Mouse (Mus musculus): ENCODE data around the gene Cuedc1.

The Cuedc1 gene

GRCm38 (mm10) chr11:88098021-88098729, at the start of gene Cuedc1:
Gene Cuedc1, plus strand, starts transcription at chr11:88098058.
- ATAC-seq (ENCODE audit: insufficient number of reproducible peaks, low FRiP score, low TSS enrichment), result no peak

- ATAC-seq (ENCODE audit: insufficient number of reproducible peaks, low FRiP score, low TSS enrichment), result no peak
Observed at GRCm38 (mm10) chr11:88048961-88049670, 48.7 kb upstream of the Cuedc1 start.

- ATAC-seq (ENCODE audit: insufficient number of reproducible peaks, low FRiP score, low TSS enrichment), result no peak
Observed at GRCm38 (mm10) chr11:88049732-88050131, 48.1 kb upstream of the Cuedc1 start.

DNA sequence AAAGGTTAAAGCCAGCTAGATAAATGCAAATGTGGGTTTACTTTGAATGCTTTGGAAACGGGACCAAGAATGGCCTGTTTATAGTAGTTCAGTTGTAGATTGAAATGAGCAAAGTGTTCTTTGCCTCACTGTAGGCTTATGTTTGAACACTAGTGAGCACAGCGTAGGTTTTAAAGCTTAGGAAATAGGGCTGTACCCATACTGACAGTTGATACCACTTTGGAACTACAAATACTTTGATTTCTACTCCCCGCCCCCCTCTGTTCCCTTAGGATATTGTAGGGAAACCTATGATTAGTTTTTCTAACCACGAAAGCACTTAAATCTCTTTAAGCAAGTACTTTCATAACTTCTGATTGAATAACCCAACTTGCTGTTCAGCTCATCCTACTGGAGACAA, 45.2 kb upstream of the Cuedc1 start:
- ATAC-seq (ENCODE audit: insufficient number of reproducible peaks, low FRiP score, low TSS enrichment), result no peak

DNA sequence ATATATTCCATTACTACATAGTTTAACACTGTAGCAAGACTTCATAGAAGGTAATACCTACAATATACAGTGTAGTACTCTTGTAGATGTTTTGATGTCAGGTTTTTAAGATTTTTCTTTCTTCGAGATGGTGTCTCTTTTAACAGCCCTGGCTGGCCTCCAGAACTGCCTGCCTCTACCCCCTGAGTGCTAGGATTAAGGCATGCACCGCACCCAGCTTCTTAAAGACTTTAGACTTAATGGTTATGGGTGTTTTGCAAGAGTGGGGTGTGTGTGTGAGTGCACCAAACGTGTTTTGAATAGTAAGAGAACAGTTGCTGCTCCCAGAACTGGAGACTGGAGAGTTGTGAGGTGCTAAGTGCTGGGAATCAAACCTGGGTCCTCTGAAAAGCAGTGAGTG, 44.0 kb upstream of the Cuedc1 start:
- no peak for ATAC-seq (ENCODE audit: insufficient number of reproducible peaks, low FRiP score, low TSS enrichment)

- ATAC-seq (ENCODE audit: insufficient number of reproducible peaks, low FRiP score, low TSS enrichment), result no peak
Observed at GRCm38 (mm10) chr11:88054589-88054988, 43.3 kb upstream of the Cuedc1 start.

DNA sequence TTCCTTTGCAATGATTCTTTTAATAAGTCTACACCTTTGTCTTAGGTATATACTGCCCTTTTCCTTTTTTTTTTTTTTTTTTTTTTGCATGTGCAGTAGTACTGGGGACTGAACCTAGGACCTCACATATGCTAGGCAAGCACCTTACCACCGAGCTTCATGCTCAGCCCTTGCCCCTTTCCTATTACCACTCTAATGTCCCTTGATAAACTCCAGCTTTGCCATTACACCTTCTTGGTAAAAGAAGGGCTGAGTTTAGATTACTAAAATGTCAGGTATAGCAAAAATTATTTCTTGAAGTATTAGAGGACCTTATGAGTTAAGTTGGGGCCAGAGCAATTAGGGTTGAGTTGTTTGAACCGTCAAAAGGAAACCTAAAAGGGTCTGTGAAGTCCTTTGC, 42.1 kb upstream of the Cuedc1 start:
- ATAC-seq (ENCODE audit: insufficient number of reproducible peaks, low FRiP score, low TSS enrichment), result no peak

GRCm38 (mm10) chr11:88057788-88058187, 40.1 kb upstream of the Cuedc1 start:
- ATAC-seq (ENCODE audit: insufficient number of reproducible peaks, low FRiP score, low TSS enrichment), result no peak

DNA sequence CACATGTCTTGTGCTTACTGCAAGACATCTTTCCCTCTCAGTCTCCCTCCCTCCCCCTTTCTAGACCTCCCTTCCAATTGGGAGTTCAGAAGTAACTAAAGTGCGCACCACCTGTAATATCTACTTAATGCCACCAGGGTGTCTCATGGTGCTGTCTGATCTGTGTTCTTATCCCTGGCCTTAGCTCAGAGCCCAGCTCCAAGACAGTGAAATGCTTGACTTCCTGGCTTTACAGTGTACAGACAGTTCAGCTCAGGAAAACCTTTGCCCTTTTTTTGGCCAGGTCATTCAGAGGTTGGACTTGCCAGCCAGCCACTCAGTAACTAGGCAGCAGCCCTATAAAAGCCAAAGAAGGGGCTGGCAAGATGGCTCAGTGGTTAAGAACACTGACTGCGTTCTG, 38.7 kb upstream of the Cuedc1 start:
- 0 out of 2 replicates have a peak, but pooled peaks have one; percentile 36 for ATAC-seq (ENCODE audit: insufficient number of reproducible peaks, low FRiP score, low TSS enrichment)

DNA sequence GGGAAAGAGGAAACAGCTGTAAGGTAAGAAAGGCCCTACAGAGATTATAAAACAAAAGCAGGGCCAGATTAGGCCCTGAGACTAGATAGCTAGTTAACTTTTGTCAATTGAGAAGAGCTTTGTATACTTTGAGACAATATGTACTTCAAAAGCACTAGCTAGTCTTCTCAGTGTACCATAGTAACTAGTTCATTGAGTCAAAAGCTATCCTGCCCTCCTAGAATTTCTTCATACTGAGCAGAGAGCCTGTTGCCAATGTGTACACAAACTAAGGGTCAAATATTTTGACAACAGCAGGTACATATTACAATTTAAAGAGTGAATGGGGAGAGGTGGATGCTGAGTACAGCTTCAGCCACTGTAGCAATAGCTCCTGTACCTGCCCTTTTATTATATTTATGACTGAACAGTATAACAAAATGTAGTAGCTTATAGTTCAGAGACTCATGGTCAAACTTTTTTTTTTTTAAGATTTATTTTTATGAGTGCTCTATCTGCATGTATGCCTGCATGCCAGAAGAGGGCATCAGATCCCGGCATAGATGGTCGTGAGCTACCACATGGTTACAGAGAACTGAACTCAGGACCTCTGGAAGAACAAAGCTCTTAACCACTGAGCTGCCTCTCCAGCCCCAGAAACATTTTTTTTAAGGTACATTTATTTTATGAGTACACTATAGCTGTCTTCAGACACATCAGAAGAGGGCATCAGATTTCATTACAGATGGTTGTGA, 35.8 kb upstream of the Cuedc1 start:
- ATAC-seq (ENCODE audit: insufficient number of reproducible peaks, low FRiP score, low TSS enrichment), result no peak

GRCm38 (mm10) chr11:88065732-88066131, 32.1 kb upstream of the Cuedc1 start:
- ATAC-seq (ENCODE audit: insufficient number of reproducible peaks, low FRiP score, low TSS enrichment), result no peak

- no peak for ATAC-seq (ENCODE audit: insufficient number of reproducible peaks, low FRiP score, low TSS enrichment)
Observed at GRCm38 (mm10) chr11:88067191-88067585, 30.7 kb upstream of the Cuedc1 start.

GRCm38 (mm10) chr11:88067586-88068410, 30.1 kb upstream of the Cuedc1 start, which contains the start of gene Vezf1:
Gene Vezf1, plus strand, starts transcription at chr11:88068279.
- ATAC-seq (ENCODE audit: insufficient number of reproducible peaks, low FRiP score, low TSS enrichment), result peak; percentile 76; the same call in 1 of the 2 replicates

DNA sequence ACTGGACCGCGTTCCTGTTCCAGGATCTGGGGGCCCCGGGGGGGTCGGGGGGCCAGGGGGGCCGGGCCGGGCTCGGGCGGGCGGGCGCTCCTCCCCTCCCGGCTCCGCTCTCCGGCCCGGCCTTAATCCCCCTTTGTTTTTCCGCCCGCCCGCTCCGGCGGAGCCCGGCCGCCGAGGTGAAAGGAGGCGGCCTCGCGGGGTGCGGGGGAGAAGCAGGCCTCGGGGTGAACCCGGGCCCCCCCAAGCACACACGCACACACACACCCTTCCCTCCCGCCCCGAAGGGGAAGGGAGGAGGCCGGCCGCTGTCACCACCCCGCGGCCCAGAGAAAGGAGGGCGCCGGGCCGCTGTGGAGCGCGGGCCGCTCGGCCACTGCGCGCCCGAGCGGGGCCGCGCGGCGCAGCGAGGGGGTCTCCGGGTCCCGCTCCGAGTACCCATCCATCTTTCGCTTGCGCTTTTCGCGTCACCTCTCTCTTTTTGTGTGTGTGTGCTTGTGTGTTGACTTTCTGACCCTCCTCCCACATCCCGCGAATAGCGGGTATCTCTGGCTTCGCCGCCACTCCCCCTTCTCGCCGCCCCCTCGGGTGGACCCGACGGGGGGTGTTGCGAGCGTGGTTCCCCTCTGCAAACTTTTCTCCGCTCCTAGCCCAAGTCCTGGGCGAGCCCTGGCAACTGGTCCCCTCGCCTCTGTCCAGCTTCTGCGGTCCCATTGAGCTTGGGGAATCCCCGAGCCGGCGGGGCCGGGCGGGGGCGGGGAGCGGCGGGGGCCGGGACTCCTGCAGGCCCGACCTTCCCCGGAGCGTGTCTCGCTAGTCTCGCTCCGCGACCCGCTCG, 29.2 kb upstream of the Cuedc1 start:
- ATAC-seq (ENCODE audit: insufficient number of reproducible peaks, low FRiP score, low TSS enrichment), result peak; percentile 64; the same call in 1 of the 2 replicates

DNA sequence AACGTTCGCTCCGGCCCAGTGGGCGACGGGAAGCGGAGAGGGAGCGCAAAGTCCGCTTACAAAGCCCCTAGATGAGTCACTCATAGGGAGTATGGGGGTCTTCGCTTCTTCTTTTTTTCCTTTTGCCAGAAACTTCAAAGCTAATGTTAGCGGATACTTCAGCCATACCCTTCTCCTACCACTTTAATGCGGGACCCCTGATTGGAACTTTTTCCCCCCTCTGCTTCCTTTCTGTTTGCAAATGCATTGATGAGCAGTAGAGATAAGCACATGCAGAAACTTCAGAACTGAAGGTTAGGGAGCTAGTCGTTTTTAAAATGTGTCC, 28.6 kb upstream of the Cuedc1 start:
- ATAC-seq (ENCODE audit: insufficient number of reproducible peaks, low FRiP score, low TSS enrichment), result no peak

- no peak for ATAC-seq (ENCODE audit: insufficient number of reproducible peaks, low FRiP score, low TSS enrichment)
Observed at GRCm38 (mm10) chr11:88070392-88070791, 27.5 kb upstream of the Cuedc1 start.

GRCm38 (mm10) chr11:88071113-88071512, 26.7 kb upstream of the Cuedc1 start:
- ATAC-seq (ENCODE audit: insufficient number of reproducible peaks, low FRiP score, low TSS enrichment), result no peak

GRCm38 (mm10) chr11:88073343-88073875, 24.4 kb upstream of the Cuedc1 start:
- no peak for ATAC-seq (ENCODE audit: insufficient number of reproducible peaks, low FRiP score, low TSS enrichment)

DNA sequence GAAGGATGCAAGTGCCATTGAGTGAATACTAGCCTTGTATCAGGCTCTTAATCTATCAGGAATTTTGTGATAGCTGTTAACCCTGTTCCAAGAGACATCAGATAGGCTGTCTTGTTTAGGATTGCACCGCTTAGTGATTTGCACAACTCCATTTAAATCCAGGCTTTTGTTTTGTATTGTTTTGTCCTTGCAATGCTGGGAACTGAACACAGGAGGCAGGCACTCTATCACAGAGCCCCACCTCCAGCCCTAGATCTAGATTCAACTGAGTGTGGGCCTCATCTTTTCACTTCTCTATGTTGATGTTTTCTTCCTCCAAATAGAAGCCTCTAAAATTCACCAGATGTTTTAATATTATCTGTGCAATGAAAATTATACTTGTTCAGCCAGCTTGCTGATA, 22.2 kb upstream of the Cuedc1 start:
- ATAC-seq (ENCODE audit: insufficient number of reproducible peaks, low FRiP score, low TSS enrichment), result no peak

All from cerebellum, adult (tissue).